Mouse (Mus musculus) E14TG2a.4 (cell line): Measurements from ENCODE around the gene Capg.

Experiments used
- CTCF ChIP-seq: conservative IDR thresholded peaks from 2 replicates; pipeline ENCODE4 v1.5.1; 2014; ENCODE audit warnings: low read length
- POU5F1 ChIP-seq: IDR thresholded peaks from 2 replicates; pipeline ENCODE4 v1.6.1; 2014; ENCODE audit warnings: low read length, borderline replicate concordance

DNA sequence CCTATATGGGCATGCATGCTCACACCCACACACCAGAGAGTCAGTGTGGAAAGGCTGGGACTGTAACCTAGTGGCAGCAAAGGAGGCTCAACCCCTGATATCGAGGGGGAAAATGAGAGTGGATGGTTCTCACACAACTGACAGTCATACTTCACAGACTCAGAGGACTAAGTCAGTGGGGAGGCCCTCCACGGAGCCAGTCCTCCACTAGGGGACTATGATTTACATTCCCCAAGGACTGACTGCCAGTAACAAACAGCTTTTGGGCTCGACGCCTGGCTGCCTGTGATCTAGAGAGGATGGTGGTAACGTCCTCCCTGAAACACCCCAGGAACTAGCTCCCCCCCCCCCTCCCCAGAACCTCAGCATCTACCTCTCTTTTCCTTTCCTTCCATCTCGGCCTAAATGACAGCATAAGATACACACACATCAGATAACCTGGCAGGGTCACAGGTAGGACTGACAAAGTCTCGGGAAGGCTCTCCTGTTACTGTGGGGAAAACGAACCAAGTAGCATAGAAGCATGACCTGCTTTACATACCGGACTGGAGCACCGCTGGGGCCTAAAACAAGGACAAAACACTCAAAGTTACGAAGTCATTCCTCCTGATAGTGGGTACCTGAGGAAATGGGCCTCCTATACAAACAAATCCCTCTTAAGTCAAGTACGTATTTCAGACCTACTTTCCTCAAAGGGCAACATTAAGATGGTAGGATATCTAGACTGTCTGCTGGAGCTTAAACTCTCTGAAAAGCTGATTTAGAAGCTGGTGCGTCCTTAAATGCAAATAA lies 53.1 kb downstream of the Capg start:
- no peak for TF ChIP-seq CTCF
- TF ChIP-seq POU5F1, result no peak
